ENCODE assay signal across 1 mouse cellular context in the genomic region with DNA sequence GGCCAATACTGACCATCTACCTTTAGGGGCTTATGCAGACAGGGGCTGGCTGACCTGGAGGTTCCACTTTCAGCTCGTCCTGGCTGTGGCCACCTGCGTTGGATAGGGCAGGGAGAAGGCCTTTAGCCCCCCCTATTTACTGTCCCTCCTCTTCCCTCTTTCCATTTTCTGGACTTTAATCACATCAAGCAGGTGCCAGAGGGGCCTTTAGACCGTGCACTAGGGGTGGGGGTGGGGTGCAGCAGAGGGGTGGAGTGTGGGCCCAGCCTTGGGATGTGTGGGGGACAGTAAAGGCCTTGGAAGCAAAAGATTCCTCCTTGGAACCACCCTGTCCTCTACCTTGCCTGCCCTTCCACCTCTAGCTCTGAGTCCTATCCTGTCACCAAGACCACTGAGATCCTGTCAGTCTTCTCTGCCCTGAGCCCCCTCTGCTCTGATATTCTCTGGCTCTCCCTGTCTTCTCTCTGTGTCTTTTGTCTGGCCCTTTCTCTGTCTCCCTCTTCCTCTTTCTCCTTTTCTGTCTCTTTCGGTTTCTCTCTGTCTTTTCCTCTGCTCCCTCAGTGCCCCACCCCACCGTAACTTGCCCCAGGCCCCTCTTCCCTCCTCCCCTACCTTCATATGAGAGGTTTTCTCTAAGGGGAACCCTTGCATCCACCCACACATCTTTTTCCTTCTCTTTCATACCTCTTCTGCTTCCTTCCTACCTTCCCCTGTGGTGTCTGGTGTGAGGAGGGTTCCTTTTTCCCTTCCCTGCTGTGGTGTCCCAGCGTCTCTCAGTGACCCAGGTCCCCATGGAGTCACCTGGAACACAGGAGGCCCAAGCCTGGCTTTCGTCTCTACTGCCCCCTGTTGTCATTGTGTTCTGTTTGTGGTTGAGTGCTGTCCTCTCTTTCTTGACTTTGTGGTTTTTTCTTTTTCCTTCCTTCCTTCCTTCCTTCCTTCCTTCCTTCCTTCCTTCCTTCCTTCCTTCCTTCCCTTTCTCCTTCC.
TF ChIP-seq lines count a peak whose summit lies in the region.

No protein-coding gene starts in this region.

TF ChIP-seq in CH12.LX, 34 proteins besides CTCF, POLR2A, EP300 and RAD21 (continued from another document):
- TF ChIP-seq NELFE (IDR thresholded peaks at IDR 0.05; ENCODE audit: low read depth, low read length) (no peak), BHLHE40 (IDR thresholded peaks at IDR 0.05; ENCODE audit: low read depth, low read length) (no peak), SMC3 (IDR thresholded peaks at IDR 0.05; ENCODE audit: low read depth, low read length) (no peak), SIN3A (IDR thresholded peaks at IDR 0.05; ENCODE audit: low read length) (no peak), MAFK (IDR thresholded peaks at IDR 0.05; ENCODE audit: insufficient replicate concordance, low read length) (no peak), ETS1 (conservative IDR thresholded peaks at IDR 0.05; ENCODE audit: low read depth, low read length) (no peak), KAT2A (IDR thresholded peaks at IDR 0.05; ENCODE audit: insufficient replicate concordance, low read length) (no peak), MAX (IDR thresholded peaks at IDR 0.05; ENCODE audit: low read length) (no peak), MYC (IDR thresholded peaks at IDR 0.05; ENCODE audit: low read depth, low read length) (no peak), POLR2AphosphoS2 (IDR thresholded peaks at IDR 0.05; ENCODE audit: low read depth, low read length) (no peak), MEF2A (IDR thresholded peaks at IDR 0.05; ENCODE audit: borderline replicate concordance, low read depth, low read length) (no peak), PAX5 (IDR thresholded peaks at IDR 0.05; ENCODE audit: low read length) (no peak), USF1 (IDR thresholded peaks at IDR 0.05; ENCODE audit: low read depth, low read length) (no peak), TBP (conservative IDR thresholded peaks at IDR 0.05; ENCODE audit: low read depth, low read length) (no peak), UBTF (IDR thresholded peaks at IDR 0.05; ENCODE audit: low read depth, low read length) (no peak)
